Comparison of ENCODE assay signal across 20 mouse cellular contexts in the genomic region with DNA sequence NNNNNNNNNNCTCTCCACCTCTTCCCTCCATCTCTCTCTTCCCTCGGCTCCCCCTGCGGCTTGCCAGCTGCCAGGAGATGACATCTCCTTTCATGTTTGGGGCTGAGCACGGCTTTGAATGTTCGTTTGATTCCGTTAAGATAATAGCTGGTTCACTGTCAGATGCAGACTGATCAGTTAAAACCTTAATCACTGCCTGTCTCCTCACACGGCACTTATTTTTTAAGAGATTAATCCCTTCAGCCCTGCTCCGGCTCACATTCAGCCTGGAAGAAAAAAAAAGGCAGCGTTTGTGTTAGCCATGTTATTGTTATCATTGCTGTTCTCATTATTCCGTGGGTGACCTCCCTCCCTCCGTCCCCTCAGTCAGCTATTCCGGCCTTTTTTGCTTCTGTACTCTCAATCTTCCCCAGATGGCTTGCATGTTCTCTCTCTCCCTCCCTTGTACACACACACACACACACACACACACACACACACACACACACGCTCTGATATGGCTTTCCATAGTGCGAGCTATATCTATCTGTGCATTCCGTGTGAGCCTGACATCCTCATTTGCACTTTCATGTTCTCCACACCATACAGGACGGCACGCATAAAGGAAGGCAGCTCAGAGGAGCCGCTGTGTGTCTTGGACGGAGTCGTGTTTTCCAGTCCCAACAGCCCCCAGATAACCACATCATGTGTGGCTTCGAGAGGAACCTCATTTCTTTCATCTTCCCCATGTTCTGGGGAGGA. TPM values are rescaled to one million over a fixed set of nuclear protein-coding genes. Genes with fewer than 3 reads are reported as not detected.
DNase-seq lines count a peak whose midpoint lies in the region; ATAC-seq lines count a peak whose summit lies in the region.
"Had no signal": no experiment of that assay in that cellular context is flagged by ENCODE, and none has a peak within 500 bp of the region (broad histone marks: within the 10 kb centered on the region; RNA-seq: fewer than 3 reads in every experiment).

No protein-coding gene starts in this region.

- no peak for ATAC-seq in hindbrain, embryonic 16.5 days
- ATAC-seq in neural tube, embryonic 15.5 days (ENCODE audit: low FRiP score) = no peak

- peaks cover 14% of the 10 kb centered on the region for H3K4me1 ChIP-seq in hindbrain, embryonic 16.5 days (ENCODE audit: control insufficient read depth, insufficient read depth, low read depth, low read length)
- peaks cover 22% of the 10 kb centered on the region for H3K4me1 ChIP-seq in neural tube, embryonic 15.5 days

- no peak overlapping the region for H3K4me3 ChIP-seq in hindbrain, embryonic 16.5 days (ENCODE audit: low read length)
- no peak overlapping the region for H3K4me3 ChIP-seq in neural tube, embryonic 15.5 days (replicated peaks)
- H3K4me3 ChIP-seq: limb, embryonic 13.5 days had no signal

- H3K9me3 ChIP-seq in hindbrain, embryonic 16.5 days (ENCODE audit: control insufficient read depth, low read length) = no peaks in the 10 kb centered on the region
- H3K9me3 ChIP-seq in neural tube, embryonic 15.5 days (replicated peaks) = no peaks in the 10 kb centered on the region

- intact Hi-C loops in gastrocnemius, postnatal 36 days (cut with DNase I) = no loop called here

- H3K36me3 ChIP-seq in hindbrain, embryonic 16.5 days (ENCODE audit: control insufficient read depth, insufficient read depth, low read length) = no peaks in the 10 kb centered on the region
- no peaks in the 10 kb centered on the region for H3K36me3 ChIP-seq in neural tube, embryonic 15.5 days
- H3K36me3 ChIP-seq: limb, embryonic 13.5 days had no signal

- no peak overlapping the region for H3K27ac ChIP-seq in hindbrain, embryonic 16.5 days (ENCODE audit: low read depth, low read length)
- H3K27ac ChIP-seq in neural tube, embryonic 15.5 days (replicated peaks) = no peak overlapping the region
- H3K27ac ChIP-seq: limb, embryonic 13.5 days; stomach, postnatal 0 days had no signal

- H3K4me2 ChIP-seq in hindbrain, embryonic 16.5 days (ENCODE audit: low read length) = peak overlapping the region; percentile 28; the same call in 1 of the 2 replicates
- peak overlapping the region; percentile 25 for H3K4me2 ChIP-seq in neural tube, embryonic 15.5 days
- H3K4me2 ChIP-seq: limb, embryonic 13.5 days had no signal

- peaks cover 8% of the 10 kb centered on the region; the same call in 1 of the 2 replicates for H3K27me3 ChIP-seq in hindbrain, embryonic 16.5 days (replicated peaks; ENCODE audit: control insufficient read depth, insufficient read depth, low read length)
- H3K27me3 ChIP-seq in neural tube, embryonic 15.5 days (replicated peaks) = peaks cover 23% of the 10 kb centered on the region; the same call in 1 of the 2 replicates

- WGBS in hindbrain, embryonic 16.5 days = 34% methylated on average over 20 of the region's 20 CpGs
- 39% methylated on average over 20 of the region's 20 CpGs for WGBS in neural tube, embryonic 15.5 days

- H3K9ac ChIP-seq in hindbrain, embryonic 16.5 days (ENCODE audit: low read depth, low read length) = 0 out of 2 replicates have a peak overlapping the region, but pooled peaks have one; percentile 22
- no peak overlapping the region for H3K9ac ChIP-seq in neural tube, embryonic 15.5 days (replicated peaks)
- H3K9ac ChIP-seq: limb, embryonic 13.5 days had no signal

- peak; percentile 1 for DNase-seq in adrenal gland, postnatal 14 days
- DNase-seq in adrenal gland, postnatal 25 days = no peak
- peak; percentile 33 for DNase-seq in thymus, postnatal 0 days (ENCODE audit: low spot score)
- DNase-seq in thymus, postnatal 14 days = no peak
- no peak for DNase-seq in gastrocnemius, postnatal 36 days
- no peak for DNase-seq in T-cell, adult 2 months (ENCODE audit: low spot score)
- DNase-seq: cerebellum, postnatal 10 days; heart, postnatal 14 days; kidney, adult 8-10 months; lung, adult 18-20 months; spleen, adult 18-20 months had no signal

RNA-seq across cellular contexts. Expression of a gene that starts 17.2 kb away (rescaled TPM):
- not detected in 2 replicates for total RNA-seq in adrenal gland, postnatal 14 days (2021)
- not detected in 2 replicates for total RNA-seq in adrenal gland, postnatal 25 days (2021)
- polyA plus RNA-seq in thymus, postnatal 0 days (2015; fragmentation: Nextera tagmentation; extraction: Ambion mirVana) = not detected in 2 replicates
- not detected in 2 replicates for polyA plus RNA-seq in hindbrain, embryonic 16.5 days (2015; fragmentation: Nextera tagmentation; extraction: Ambion mirVana)
- not detected in 2 replicates for polyA plus RNA-seq in neural tube, embryonic 15.5 days (2015; fragmentation: Nextera tagmentation; extraction: Ambion mirVana)
- total RNA-seq in gastrocnemius, postnatal 36 days (2021) = not detected
- total RNA-seq: CH12.LX; heart, postnatal 14 days; left cerebral cortex, adult 8-10 months; megakaryocyte, adult 5-6 weeks had no signal
- polyA plus RNA-seq: gonadal fat pad, adult 2 months; limb, embryonic 13.5 days; stomach, postnatal 0 days; urinary bladder, adult 2 months had no signal

RNA-seq across cellular contexts. Expression of a gene that starts 33.9 kb away (rescaled TPM):
- total RNA-seq in adrenal gland, postnatal 14 days (2021) = not detected in 2 replicates
- not detected in 2 replicates for total RNA-seq in adrenal gland, postnatal 25 days (2021)
- polyA plus RNA-seq in thymus, postnatal 0 days (2015; fragmentation: Nextera tagmentation; extraction: Ambion mirVana) = not detected in 2 replicates
- 0.24 TPM in 2 replicates for polyA plus RNA-seq in hindbrain, embryonic 16.5 days (2015; fragmentation: Nextera tagmentation; extraction: Ambion mirVana)
- polyA plus RNA-seq in neural tube, embryonic 15.5 days (2015; fragmentation: Nextera tagmentation; extraction: Ambion mirVana) = not detected in 2 replicates
- total RNA-seq in gastrocnemius, postnatal 36 days (2021) = not detected
- total RNA-seq: CH12.LX; heart, postnatal 14 days; left cerebral cortex, adult 8-10 months; megakaryocyte, adult 5-6 weeks had no signal
- polyA plus RNA-seq: limb, embryonic 13.5 days; stomach, postnatal 0 days had no signal

Comparison
In these comparisons a context has a peak if more than half of its experiments do, and no peak if none do; other contexts are left out.
1. DNase-seq: peak in adrenal gland, postnatal 14 days (single experiment) and thymus, postnatal 0 days (single experiment); none in adrenal gland, postnatal 25 days (single experiment), thymus, postnatal 14 days (single experiment), gastrocnemius, postnatal 36 days (0 of 2) and T-cell, adult 2 months (single experiment).